Mouse (Mus musculus) frontal cortex, postnatal 10 days (tissue): ENCODE data around the gene Mycl.
A peak's percentile ranks its signal among the peaks of the same experiment; 100 is the strongest.
"Not testable (repeated sequence)": the region's sequence is repeated elsewhere in the genome, so short reads cannot be mapped to it uniquely, and the experiment has no call there.

Experiments used
- DNase-seq, 2 experiments: peaks; one replicate each; pipeline ENCODE4 v3.0.0; 2022; ENCODE audit warnings: low spot score in 2 of 2, mixed read lengths in 1 of 2

Mycl gene

DNA sequence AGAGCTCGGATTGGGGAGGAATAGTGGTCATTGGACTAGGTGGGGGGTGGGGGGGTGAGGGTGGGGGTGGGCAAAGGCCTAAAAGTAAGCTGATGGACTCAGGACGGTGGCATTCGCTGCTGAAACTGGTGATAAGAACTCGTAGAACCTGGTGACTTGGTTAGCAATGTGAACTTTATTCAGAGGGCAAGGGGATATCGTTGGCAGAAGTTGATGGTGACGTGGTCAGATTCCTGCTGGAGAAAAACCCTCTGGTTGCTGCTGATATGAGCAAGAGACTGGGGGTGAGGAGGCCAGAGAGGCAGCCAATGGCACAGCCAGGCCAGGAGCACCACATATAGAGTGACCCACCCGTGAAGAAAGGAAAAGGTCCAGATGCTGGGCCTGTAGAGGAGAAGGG lies 14.2 kb upstream of the Mycl start:
- DNase-seq = no peak

DNA sequence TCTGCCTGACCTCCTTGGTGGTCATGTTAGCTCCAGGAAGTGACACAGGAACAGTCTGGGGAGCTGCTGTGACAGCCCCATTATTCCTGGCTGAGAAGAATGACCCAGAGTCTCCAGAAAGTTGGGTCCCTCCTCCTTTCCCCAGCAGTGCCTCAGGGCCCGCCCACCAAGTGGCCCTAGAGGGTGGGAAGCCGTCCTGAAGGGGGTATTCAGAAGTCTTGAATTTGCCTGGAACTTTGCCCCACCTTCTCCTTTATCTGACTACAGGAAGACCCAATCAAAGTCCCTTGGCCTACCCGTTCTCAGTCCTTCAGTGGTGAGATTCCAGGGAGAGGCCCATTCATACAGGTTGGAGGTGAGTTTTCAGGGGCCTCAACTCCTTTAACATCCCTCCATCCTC lies 13.5 kb upstream of the Mycl start:
- no peak for DNase-seq

DNA sequence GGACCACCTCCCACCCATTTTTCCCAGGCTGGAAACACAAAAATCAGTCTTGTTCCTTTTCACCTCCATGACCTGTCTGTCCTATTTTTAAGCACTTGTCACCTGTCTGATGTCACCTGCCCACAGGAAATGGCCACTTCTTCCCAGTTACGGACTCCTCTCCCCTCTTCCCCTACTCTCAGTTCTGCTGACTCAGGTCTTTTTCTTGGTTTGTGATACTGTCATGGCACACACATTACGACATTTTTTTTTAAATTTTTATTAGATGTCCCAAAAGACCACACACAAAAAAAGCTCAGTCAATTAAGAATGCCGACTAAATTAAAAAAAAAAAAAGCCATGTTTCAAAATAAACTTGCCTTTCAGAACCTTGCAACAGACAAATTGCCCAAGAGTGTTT lies 12.9 kb upstream of the Mycl start:
- no peak for DNase-seq

DNA sequence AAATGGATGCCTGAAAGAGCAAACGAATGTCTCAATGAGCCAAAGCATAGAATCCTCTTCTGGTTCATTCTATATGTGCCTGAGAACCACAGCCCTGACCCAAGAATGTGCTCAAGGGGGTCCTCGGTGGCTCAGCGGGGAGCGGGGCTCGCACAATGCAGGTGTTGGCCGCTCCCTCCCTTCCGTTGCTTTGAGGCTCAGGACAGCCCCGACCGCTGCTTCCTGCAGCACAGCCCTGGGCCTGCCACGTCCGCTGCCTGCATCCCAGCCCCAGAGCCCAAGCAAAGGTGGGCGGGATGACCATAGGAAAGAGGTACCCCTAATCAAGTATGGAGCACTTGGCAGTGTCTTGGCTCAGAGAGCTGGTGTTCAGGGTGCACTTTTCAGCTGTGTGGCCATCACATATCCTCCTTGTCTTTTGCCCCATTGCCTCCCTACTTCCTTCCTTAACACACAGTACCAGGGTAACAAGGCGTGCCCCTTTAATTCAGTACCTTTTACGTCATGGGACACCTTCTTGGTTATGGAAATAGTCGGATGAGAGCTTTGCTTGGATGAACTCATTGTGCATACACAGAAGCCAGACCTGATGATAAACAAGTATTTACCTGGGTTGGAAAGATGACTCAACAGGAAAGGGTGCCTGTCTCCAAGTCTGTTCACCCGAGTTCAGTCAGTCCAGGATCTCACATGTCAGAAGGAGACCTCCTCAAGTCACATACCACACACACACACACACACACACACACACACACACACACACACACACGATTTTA lies 11.8 kb upstream of the Mycl start:
- no peak for DNase-seq

DNA sequence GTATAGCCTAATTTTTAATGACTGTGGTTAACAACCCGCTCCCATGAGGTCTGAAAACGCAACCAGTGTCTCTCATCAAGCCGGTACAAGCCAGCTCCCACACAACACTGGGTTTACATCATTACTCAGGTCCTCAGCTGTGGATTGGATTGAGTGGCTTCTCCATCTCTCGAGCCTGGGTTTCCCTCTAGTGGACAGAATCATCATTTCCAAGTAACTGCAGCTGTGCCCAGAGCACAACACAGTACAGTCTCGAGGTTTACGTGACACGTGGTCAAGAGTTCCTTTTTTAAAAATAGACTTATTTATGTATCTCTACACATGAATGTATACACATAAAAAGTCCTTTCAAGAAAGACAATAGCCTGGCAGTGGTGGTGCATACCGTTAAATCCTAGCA lies 10.3 kb upstream of the Mycl start:
- DNase-seq = peak; percentile 46 to 64

DNA sequence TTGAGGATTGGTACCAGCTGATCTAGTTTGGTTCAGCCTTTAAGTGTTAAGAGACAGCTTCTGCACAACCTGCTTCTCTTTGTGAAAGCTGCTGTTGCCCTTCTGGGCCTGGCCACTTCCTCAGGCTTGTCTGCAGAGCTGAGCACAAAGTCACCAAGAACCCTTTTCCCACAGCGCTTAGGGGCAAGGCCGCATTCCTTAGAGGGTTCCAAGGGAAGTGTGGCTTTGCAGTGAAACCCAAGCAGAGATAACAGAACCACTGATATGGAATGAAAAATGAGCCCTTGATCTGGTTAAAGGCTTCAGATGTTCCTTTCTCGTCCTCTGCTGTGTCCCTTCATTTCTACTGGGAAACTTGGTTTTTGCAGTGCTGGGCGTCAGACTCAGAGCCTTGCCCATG lies 8.0 kb upstream of the Mycl start:
- DNase-seq = no peak

DNA sequence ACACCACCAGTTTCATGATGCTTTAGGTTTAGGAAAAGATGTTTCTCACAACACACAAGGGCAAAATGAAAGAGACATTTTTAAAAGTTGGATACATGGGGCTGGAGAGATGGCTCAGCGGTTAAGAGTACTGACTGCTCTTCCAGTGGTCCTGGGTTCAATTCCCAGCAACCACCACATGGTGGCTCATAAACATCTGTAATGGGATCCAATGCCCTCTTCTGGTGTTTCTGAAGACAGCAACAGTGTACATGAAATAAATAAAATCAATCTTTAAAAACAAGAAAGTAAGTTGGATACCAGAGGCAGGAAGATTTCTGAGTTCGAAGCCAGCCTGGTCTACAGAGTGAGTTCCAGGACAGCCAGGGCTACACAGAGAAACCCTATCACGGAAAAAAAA lies 7.4 kb upstream of the Mycl start:
- DNase-seq = not testable (repeated sequence)

DNA sequence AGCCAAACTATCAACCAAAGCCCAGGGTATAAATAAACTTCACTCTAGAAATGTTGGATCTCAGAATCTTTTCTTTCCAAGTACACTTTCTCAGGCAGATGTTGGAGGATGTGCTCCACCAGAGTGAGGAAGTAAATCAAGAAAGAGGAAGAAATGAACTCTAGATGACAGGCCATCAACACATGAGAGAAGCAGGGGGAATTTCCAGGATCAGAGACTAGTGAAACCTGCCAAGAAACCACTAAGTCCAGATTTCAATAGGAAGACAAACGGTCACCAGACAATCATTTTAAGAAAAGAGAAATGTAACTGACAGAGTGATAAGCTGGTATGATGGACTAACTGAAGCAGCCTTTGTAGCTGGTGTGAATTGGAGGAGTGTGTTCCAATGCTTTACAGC lies 4.3 kb upstream of the Mycl start:
- no peak for DNase-seq

DNA sequence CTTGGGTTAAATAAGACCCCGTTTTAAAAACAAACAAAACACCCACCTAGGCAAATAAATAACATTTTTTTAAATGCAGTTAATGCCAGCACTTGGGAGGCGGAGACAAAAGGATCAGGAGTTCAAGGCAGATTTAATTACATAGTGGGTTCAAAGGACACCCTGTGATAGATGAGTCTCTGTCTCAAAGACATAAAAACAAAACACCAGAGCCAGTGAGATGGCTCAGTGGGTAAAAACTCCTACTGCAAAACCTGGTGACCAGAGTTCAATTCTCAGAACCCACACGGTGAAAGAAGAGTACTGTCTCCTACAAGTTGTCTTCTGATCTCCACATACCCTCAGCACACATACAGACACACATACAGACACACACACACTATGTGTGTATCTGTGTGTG lies 3.2 kb upstream of the Mycl start:
- no peak for DNase-seq

DNA sequence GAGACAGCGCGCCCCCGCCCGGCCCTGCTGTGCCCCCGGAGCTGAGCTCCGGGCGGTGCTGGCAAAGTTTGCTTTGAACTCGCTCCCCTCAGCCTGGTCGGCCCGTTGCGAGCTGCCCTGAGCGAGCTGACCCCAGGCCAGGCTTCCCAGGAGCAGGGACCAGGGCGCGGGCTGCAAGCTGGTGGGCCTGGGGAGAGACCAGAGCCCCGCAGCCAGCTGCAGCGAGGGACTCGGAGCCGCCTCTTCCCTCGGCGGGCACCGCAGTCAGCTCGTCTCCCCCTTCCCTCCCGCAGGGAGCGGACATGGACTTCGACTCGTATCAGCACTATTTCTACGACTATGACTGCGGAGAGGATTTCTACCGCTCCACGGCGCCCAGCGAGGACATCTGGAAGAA lies 767 bp downstream of the Mycl start:
- no peak for DNase-seq

DNA sequence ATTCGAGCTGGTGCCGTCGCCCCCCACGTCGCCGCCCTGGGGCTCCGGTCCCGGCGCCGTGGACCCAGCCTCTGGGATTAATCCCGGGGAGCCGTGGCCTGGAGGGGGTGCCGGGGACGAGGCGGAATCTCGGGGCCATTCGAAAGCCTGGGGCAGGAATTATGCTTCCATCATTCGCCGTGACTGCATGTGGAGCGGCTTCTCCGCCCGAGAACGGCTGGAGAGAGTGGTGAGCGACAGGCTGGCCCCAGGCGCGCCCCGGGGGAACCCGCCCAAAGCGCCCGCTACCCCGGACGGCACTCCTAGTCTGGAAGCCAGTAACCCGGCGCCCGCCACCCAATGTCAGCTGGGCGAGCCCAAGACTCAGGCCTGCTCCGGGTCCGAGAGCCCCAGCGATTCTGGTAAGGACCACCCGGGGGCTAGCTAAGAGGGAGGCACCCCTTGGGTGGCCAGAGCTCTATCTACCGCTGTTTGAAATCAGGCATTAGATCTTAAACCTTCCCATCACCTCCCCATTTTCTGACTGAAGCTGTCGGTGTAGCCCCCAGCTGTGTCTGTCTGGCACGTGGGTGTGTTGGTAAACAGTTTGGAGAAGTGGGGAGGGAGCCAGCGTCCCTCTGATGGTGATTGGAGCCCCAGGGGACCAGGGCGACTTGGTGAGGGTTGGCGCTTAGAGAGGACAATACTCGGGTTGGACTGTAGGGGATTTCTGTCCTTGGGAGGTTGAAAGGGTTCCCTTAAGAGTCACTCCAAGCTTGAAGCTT lies 1.3 kb downstream of the Mycl start:
- DNase-seq = no peak

DNA sequence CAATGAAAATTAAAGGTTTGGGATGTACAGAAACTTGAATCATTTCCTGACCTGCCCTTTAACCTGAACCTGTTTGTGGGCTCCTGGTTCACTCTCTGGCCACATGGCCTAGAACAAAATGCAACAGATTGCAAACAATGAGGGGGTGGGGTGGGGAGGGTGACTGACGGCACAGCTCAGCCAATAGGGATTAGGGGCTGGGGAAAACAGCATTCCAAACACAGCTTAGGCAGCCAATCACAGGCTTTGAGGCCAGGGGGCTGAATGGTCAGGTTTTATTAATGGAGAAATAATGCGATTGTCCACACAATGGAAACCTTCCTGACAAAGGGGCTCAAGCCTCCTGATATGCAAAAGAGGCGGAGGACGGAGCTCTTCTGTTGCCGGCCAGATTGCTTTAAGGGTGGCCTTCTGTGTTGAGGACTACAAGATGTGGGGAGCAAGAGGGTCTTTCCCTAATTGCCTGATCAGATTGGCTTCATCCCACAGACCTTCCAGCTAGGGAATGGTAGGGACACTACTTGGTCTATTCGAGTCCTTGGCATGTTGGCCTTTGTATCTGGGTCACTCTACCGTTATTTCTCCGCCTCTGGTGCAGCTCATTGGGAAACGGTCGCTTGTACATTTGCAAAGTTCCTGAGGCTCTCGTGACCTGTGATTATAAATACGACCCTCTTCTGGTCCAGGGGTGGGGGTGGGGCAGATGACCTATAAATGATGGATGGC lies 3.2 kb downstream of the Mycl start:
- DNase-seq = peak in 1 of 2 experiments; percentile 34

DNA sequence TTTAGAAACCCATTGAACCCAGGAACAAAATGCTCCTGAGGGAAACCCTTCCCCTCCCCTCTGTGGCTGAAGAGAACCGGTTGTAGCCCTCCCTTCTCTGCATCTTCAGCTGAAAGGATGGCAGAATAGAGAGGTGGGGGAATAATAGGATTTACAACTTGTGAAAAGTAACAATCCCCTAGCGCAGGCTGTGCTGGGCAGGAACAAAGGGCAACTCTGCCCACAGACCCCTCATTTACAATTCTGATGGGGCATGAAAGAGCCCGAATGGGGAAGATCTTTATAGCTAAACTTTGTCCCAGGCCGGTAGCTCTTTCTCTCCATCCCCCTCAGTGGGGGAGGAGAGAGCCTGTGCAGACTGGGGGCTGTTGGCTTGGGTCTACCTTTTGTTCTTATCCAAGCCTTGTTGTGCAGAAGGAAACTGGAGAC lies 3.8 kb downstream of the Mycl start:
- no peak for DNase-seq

DNA sequence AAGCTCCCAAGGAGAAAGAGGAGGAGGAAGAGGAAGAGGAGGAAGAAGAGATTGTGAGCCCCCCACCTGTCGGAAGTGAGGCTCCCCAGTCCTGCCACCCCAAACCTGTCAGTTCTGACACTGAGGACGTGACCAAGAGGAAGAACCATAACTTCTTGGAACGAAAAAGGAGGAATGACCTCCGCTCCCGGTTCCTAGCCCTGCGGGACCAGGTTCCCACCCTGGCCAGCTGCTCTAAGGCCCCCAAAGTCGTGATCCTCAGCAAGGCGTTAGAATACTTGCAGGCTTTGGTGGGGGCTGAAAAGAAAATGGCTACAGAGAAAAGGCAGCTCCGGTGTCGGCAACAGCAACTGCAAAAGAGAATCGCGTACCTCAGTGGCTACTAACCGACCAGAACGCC lies 4.7 kb downstream of the Mycl start:
- DNase-seq = no peak

DNA sequence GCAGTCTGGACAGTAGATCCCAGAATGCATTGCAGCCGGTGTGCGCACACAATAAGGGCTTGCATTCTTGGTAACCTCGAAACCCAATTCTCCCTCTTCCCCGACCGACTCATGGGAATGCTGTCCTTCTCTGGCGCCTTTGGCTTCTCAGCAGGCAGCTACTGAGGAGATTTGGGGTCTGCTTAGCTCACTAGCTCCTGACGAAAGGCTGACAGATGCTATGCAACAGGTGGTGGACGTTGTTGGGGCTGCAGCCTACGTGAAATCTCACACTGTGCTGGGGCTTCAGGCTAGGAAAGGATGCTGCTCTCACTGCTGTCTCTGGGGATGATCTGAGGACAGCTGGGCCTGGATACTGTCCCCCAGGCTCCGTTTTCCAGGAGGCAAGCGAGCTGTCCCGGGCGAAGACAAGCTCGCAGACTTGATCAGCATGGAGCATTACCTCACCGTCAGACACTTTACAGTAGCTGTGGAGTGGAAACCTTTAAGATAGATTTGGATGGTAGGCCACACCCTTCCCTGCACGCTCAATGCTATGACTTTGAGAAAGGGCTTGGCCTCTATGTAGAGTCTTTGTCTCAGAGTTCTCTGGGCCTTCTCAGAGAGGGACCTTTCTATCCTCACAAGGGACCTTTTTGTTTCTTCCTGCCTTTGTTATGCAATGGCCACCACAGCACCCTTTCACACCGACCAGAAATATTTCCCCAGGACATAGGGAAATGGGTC lies 5.3 kb downstream of the Mycl start:
- DNase-seq = no peak

DNA sequence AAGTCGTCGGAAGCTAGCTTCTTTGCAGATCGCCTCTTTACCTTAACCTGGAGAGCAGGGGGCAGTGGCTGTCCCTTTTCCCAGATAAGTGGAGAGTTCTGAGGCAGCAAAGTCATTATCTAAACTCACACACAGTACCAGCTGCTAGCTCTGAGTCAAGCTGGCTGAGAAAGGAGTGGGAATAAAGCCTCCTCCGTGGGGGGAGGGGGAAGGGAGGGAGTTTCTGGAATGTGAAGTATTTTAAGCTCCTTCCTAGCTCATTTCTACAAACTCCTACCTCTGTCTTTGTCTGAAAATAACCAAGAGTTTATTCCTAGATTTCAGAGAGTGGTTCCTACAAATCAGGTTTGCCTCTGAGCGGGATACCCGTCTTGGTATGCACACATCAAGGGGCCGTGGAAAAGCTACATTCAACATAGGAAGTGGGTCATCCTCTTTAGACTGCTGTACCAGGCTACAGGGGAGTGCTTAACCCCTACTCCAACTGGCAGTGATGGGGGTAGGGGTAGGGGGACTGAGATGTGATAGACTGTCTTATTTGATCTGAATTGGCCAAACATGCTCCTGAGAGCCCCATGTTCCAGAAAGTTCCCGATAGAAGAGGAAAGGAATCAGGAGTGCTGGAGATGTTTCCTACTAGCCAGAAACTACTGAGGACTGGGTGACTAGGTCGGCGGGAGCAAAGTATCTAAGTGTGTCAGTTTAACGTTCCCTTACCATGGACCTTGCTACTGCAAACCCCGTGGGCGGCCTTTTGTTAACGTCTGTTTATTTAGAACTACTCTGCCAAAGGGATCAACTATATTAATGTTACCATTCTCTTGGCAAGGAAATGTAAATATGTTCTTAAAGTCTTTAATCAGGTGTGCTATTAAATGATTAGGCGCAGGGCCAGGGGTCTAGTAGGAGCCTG lies 9.9 kb downstream of the Mycl start:
- DNase-seq = peak in 1 of 2 experiments; percentile 73

DNA sequence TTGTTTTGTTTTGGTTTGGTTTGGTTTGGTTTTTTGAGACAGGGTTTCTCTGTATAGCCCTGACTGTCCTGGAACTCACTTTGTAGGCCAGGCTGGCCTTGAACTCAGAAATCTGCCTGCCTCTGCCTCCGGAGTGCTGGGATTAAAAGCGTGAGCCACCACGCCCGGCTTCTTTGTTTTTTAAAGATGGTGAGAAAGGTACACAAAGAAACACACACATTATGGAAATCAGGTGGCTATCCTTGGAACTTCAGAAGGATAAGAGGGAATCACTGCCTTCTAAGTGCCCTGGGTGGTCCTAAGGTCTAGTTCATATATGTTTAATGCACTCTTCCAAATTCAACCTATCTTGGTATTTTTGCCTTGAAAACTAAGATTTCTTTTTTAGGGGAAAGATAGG lies 17.0 kb downstream of the Mycl start:
- not testable (repeated sequence) for DNase-seq

DNA sequence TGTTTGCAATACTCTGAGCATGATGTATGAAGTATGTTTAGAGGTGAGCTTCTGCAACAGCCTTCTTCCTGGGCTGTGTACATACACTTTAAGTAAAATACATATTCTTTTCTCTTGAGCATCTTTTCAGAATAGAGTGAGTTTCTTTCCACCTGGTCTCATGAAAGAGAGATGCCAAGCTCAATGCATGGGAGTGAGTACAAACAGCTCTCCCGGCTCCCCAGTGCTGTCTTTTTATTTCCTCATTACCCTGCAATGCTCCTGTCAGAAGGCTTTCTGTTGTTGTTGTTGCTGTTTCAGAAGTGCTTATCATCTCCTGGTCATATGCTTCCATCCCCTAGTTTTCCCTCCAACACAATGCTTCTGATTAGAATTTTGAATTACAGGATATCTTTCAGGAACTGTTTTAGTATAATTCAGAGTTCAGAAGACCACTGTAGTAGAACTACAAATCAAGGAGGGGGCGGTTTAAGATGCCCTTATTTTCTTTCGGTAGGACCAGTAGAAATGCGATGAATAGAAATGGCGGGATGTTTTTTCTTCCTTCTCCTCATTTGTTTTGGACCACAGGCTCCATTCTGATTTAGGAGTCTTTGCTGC lies 18.0 kb downstream of the Mycl start:
- DNase-seq = no peak

DNA sequence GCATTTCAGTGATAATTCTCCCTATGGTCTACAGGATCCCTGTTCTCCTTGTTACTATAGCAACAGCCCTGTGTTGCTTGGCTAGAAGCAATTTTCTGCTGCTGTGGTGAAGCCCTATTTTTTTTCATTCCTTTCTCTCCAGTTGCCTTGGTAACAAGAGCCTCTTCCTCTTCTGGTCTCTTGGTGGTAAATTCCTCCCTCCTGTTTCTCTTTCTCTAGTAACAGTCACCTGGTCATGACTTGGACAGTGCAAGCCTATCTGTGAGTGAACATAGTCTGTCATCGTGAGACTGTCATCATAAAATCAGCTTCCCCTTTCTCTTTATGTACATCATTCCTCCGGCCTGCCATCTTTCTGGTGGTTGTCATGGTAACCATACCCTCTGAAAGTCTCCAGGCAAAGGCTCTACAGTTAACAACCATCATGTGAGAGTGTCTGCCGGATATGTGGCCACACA lies 18.5 kb downstream of the Mycl start:
- DNase-seq = peak; percentile 50 to 66

DNA sequence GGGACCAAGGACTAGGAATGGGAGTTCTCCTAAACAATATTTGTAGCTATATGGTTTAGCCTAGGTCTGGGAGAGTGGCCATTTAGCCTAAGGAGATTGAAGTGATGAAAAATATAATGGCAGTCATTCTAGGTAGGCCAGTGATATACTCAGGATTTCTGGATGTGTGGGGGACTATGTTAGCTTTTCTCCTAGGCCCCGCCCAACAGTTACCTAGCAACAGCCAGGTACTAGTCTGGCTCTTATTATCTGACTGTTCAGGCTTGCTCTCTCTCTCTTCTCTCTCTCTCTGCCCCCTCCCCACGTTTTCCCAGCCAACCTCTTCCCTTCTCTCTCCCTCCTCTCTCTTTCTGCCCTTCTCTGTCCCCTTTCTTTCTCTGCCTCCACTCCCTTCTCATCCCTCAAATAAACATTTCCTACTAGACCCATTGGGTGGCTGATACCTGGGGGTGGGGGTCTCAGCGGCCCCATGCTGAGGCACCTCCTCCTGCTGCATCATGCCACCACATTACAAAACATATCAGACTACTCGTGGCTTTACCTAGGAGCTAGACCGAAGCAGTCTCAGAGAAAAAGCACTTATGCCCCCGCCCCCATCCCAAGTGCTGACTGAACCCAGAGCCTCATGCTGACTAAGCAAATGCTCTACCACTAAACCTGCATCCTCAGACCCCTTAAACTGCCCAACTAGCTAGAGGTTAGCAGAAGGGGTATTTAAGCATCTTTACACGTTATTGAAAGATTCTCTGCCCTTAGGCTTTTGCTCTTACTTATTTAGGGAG lies 19.2 kb downstream of the Mycl start:
- no peak for DNase-seq
